Mouse (Mus musculus): ENCODE measurements around the gene Fam161b. TPM values are rescaled to one million over a fixed set of nuclear protein-coding genes. Genes with fewer than 3 reads are reported as not detected.

Fam161b gene
- polyA plus RNA-seq (2016; fragmentation: Nextera tagmentation; extraction: Ambion mirVana), result 4.7 and 5.6 TPM in 2 replicates

DNA sequence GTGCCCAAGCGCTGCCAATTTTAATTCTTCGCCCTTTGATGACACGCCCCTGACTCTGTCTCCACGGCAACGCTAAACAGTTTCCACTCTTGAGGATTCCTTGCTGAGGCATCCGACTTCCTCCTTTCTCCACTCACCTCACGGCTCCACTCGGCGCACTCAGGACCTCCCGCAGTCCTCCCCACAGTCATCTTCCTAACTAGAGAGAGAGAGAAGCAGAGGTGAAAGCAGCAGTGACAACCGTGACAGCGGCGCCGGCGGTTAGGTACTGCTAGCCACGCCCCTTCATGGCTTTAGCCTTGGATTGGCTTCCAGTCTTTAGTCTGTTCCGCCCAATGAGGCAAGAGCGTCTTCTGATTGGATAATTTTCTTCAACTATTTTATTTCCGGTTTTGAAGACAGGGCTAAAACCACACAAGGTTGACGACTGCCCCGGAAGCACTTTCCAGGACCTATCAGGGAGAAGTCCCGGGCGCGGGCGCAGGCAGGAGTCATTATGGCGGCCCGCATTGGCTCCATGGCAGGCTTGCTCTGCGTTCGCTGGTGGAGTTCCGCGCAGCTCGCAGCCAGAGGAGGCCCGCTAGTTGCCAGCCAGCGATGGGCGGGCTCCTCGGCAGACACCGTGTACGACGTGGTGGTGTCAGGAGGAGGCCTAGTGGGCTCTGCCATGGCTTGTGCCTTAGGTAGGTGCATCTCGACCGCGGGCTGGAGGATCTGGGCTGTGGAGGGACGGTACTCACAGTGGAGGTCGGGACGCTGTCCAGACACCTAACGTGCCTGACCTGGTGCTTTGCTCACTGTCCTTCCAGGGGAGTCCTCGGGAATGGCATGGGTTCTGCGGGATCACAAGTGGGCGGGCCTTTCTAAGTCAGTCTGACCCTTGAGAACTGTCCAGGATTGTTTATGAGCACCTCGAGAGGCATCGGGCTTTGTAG is at the start of gene Fam161b, which contains the start of gene Coq6:
Gene Fam161b, minus strand, starts transcription at position 279 of the 935 bp plus-strand sequence.
Gene Coq6, plus strand, starts transcription at position 103 of the 935 bp plus-strand sequence.
- under 1% methylated on average over 51 of the region's 51 CpGs for WGBS
- peaks cover 29% of the 10 kb centered on the region for H3K4me1 ChIP-seq
- H3K9me3 ChIP-seq, result no peaks in the 10 kb centered on the region
- H3K27ac ChIP-seq, result peak within 1 kb of the TSS; percentile 90
- no peaks in the 10 kb centered on the region for H3K27me3 ChIP-seq (ENCODE audit: poor library complexity, severe bottlenecking)
- DNase-seq (ENCODE audit: extremely low spot score, low spot score), result peak; percentile 95
- H3K36me3 ChIP-seq (replicated peaks), result peaks cover 5% of the 10 kb centered on the region
- peak within 1 kb of the TSS; percentile 91 for H3K4me3 ChIP-seq

DNA sequence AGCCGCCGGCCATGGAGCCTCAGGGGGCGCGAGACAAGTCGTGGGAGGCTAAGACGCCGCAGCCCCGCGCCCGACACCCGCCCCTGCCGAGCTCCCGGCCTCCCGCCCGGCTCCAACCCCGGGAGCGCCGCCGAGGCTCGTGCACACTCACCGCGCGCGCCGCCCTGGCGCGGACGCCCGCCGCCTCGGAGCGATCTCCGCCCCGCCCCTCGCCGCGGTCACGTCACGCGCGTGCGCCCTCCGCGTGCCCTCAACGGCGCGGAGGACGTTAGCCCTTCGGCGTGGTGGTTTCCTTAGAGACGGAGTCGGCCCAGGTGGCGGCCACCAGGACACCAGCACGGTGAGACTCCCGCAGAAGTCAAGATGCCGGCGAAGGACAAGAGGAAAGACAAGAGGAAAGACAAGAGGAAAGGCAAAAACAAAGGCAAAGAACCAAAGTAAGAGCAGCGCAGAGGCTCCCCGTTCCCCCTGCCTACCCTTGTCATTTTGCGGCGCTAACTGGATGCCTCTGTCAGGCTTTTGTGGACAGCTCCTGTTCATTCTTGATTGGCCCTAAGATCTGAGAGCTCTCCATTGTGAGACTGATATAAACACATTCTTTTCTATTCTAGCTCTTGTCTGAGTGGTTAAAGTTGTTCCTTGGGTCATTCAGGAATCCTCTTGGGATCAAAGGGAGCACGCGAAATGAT is 47.3 kb upstream of the Fam161b start, which contains the start of the genes Entpd5 and Bbof1:
Gene Entpd5, minus strand, starts transcription at position 211 of the 689 bp plus-strand sequence.
Gene Bbof1, plus strand, starts transcription at position 253 of the 689 bp plus-strand sequence.
- DNase-seq (ENCODE audit: extremely low spot score, low spot score), result peak; percentile 79
- Histone ChIP-seq H3K4me1 (peaks cover 20% of the 10 kb centered on the region), H3K9me3 (no peaks in the 10 kb centered on the region), H3K36me3 (replicated peaks) (no peaks in the 10 kb centered on the region), H3K4me3 (peak within 1 kb of the TSS; percentile 81), H3K27ac (peak within 1 kb of the TSS; percentile 90), H3K27me3 (ENCODE audit: poor library complexity, severe bottlenecking) (peaks cover 17% of the 10 kb centered on the region)
- 1% methylated on average over 63 of the region's 63 CpGs for WGBS

DNA sequence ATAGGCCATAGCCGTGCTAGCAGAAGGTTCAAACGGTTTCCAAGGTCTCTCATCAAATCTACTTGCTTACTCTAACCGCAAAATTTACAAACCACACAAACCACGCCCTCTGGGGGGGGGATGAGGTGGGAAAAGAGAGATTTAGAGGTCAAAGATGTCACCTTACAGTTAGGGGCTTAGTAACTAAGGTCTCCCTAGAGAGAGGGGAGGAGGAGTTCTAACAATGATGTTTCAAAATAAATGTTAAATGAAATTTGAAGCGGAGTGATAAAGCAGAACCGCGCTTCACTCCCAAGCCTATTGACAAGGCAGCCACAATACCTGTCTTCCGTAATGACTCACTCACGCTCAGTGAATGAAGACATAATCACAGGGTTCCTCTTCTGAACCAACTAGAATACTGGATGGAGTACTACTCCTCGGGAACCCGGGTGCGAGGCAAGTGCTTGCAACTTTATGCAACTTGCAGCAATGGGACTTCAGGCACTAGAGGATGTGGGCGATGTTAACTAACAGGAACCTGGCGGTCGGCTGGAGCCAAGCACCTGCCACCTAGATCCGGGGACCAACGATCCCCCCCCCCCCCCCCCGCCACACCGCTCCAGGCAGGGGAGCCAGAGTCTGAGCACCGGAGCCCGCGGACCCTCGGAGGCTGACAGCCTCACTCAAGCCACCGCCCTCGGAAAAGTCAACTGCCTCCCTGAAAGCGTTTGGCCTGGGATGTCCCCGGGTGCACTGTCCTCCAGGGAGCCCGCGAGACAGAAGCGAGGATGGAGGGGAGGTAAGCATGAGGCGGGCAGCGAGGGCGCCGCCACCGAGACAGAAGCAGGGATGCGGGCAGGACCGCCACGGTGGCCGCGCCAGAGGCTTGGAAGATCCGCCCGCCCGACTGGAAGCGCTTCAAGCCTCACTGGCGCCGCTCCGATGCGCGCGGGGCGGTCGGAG is 46.5 kb upstream of the Fam161b start:
- Histone ChIP-seq H3K27me3 (ENCODE audit: poor library complexity, severe bottlenecking) (peaks cover 17% of the 10 kb centered on the region), H3K36me3 (replicated peaks) (no peaks in the 10 kb centered on the region), H3K9me3 (no peaks in the 10 kb centered on the region), H3K27ac (peak overlapping the region; percentile 90), H3K4me1 (peaks cover 20% of the 10 kb centered on the region), H3K4me3 (peak overlapping the region; percentile 81)
- 2% methylated on average over 50 of the region's 52 CpGs for WGBS
- DNase-seq (ENCODE audit: extremely low spot score, low spot score), result no peak

DNA sequence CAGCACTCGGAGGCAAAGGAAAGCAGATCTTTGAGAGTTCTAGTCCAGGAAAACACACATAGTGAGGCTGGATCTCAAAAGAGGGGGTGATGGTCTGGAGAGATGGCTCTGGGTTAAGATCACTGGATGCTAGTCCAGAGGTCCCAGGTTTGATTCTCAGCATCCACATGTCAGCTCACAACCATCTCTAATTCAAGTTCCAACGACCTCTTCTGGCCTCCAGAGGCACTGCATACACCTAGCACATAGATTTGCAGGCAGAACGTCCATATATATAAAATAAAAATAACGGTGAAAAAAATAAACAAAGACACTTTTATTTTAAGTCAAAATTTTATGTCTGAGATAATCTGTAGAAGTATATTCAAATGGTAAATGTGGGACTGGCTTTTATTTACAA is 45.6 kb upstream of the Fam161b start:
- Histone ChIP-seq H3K9me3 (no peaks in the 10 kb centered on the region), H3K27me3 (ENCODE audit: poor library complexity, severe bottlenecking) (peaks cover 17% of the 10 kb centered on the region), H3K4me3 (no peak overlapping the region), H3K4me1 (peaks cover 20% of the 10 kb centered on the region), H3K27ac (no peak overlapping the region), H3K36me3 (replicated peaks) (no peaks in the 10 kb centered on the region)
- 64% methylated on average over 4 of the region's 4 CpGs for WGBS
- no peak for DNase-seq (ENCODE audit: extremely low spot score, low spot score)

DNA sequence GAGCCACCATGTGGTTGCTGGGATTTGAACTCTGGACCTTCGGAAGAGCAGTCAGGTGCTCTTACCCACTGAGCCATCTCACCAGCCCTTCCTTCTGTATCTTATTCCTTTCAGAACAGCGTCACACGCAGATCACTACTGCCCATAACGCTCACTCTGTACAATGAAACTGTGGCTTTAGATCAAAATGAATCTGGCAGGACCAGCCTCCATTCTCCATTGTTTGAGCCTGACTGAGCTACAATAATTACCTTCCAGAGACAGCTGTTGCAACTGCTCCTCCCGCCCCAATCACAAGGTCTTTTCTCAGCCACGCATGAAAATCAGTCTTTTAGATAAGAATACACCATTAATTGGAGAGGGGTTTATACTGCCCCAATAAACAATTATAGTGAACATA is 42.9 kb upstream of the Fam161b start:
- H3K27ac ChIP-seq, result no peak overlapping the region
- 78% methylated on average over 6 of the region's 6 CpGs for WGBS
- peaks cover 6% of the 10 kb centered on the region for H3K27me3 ChIP-seq (ENCODE audit: poor library complexity, severe bottlenecking)
- DNase-seq (ENCODE audit: extremely low spot score, low spot score), result no peak
- no peak overlapping the region for H3K4me3 ChIP-seq
- peaks cover 20% of the 10 kb centered on the region for H3K4me1 ChIP-seq
- no peaks in the 10 kb centered on the region for H3K36me3 ChIP-seq (replicated peaks)
- H3K9me3 ChIP-seq, result no peaks in the 10 kb centered on the region

DNA sequence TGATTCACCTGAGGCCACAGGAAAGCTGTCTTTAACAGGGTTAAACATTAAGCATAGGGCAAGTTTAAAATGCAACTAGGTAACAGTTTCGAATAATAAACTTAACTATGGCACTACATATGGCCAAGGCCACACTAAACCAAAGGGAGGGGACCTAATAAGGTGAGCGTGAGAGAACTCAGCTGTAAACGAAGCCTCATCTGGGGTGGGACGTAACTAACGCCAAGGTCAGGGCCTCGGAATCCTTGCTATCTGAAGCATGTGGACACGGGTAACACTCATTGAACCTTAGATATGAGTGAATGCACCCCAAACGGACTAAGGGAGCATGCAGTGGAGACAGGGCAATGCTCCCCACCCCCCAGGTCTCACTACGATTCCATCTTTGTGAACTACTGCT is 41.3 kb upstream of the Fam161b start:
- no peaks in the 10 kb centered on the region for H3K9me3 ChIP-seq
- peaks cover 3% of the 10 kb centered on the region for H3K27me3 ChIP-seq (ENCODE audit: poor library complexity, severe bottlenecking)
- DNase-seq (ENCODE audit: extremely low spot score, low spot score), result no peak
- H3K4me1 ChIP-seq, result peaks cover 4% of the 10 kb centered on the region
- H3K27ac ChIP-seq, result no peak overlapping the region
- 84% methylated on average over 9 of the region's 9 CpGs for WGBS
- no peaks in the 10 kb centered on the region for H3K36me3 ChIP-seq (replicated peaks)
- no peak overlapping the region for H3K4me3 ChIP-seq

DNA sequence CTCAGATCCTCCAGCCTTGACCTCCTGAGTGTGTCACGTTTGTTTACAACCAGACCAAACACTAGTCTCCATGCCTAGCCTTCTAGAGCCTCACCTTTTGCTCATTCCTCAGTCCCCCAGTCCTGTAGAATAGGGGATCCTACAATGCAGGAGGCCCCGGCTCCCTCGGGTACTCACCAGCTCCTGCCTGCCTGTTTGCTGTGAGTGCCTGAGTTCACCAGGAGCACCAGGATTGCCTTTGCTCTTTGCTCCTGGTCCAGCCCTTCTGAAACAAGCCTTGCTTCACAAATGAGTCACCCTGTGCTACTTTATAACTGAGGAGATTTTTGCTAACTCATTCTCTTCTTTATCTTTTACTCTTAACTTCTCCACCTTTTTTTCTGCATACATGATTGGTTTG is 39.0 kb upstream of the Fam161b start:
- WGBS, result 75% methylated on average over 3 of the region's 3 CpGs
- no peak for DNase-seq (ENCODE audit: extremely low spot score, low spot score)
- Histone ChIP-seq H3K27ac (no peak overlapping the region), H3K36me3 (replicated peaks) (no peaks in the 10 kb centered on the region), H3K4me3 (no peak overlapping the region), H3K27me3 (ENCODE audit: poor library complexity, severe bottlenecking) (no peaks in the 10 kb centered on the region), H3K4me1 (no peaks in the 10 kb centered on the region), H3K9me3 (no peaks in the 10 kb centered on the region)

DNA sequence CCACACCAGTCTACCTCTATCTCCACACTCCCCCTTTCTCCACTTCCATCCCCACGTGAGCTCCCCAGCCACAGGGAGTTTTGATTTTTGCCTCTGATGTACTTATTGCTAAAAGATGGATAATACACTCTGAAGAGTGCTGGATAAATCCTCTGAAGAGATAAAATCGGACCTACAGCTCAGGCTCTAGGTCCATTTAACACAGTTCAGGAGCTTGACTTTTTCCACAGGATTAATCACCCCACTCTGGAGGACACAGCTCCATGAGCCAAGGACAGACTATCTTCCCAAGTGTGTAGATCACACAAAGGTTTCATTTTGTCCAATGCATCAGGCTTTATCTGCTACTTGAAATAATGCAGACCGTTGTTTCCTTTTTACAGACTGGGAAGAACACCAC is 38.4 kb upstream of the Fam161b start:
- 86% methylated on average over 3 of the region's 3 CpGs for WGBS
- H3K36me3 ChIP-seq (replicated peaks), result no peaks in the 10 kb centered on the region
- H3K4me3 ChIP-seq, result no peak overlapping the region
- DNase-seq (ENCODE audit: extremely low spot score, low spot score), result no peak
- no peaks in the 10 kb centered on the region for H3K4me1 ChIP-seq
- no peaks in the 10 kb centered on the region for H3K27me3 ChIP-seq (ENCODE audit: poor library complexity, severe bottlenecking)
- H3K27ac ChIP-seq, result no peak overlapping the region
- H3K9me3 ChIP-seq, result no peaks in the 10 kb centered on the region

DNA sequence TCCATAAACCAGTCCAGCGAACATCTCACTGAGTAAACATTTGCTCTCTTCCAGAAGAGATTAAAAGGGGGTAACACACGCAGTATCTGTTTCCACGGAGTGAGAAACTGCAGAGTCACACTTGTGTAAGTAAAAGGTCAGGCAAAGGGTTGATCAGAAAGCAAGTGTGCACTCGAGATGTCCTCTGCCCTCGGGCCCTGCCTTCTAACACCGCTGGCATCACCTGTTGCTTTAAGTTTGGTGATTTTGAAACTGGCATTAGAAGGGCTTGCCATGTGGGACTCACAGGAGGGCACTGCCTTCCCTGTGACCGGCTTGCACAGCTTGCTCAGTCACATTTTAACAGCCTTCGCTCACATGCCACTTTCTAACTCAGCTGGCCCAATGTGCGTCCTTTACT is 38.0 kb upstream of the Fam161b start:
- H3K4me1 ChIP-seq, result no peaks in the 10 kb centered on the region
- DNase-seq (ENCODE audit: extremely low spot score, low spot score), result no peak
- no peak overlapping the region for H3K4me3 ChIP-seq
- no peaks in the 10 kb centered on the region for H3K27me3 ChIP-seq (ENCODE audit: poor library complexity, severe bottlenecking)
- 84% methylated on average over 9 of the region's 9 CpGs for WGBS
- no peak overlapping the region for H3K27ac ChIP-seq
- no peaks in the 10 kb centered on the region for H3K36me3 ChIP-seq (replicated peaks)
- H3K9me3 ChIP-seq, result no peaks in the 10 kb centered on the region

DNA sequence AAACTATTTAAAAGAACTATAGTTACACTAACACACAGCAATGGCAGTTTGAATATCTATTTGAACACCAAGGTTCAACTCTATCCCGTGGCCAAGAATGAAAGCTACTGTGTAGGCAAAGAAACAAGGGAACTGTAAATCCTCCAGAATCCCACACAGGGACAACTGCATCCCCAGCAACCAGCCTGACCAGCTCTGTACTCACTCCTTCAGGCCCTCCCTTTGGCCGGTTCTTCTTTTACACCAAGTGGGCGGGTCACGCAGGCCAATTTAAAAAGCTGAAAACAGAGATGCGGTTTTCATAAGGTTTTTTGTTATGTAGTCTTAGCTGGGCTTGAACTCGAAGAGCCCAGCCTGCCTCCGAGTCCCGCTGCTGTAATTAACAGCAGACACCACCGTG is 37.5 kb upstream of the Fam161b start:
- H3K36me3 ChIP-seq (replicated peaks), result no peaks in the 10 kb centered on the region
- 77% methylated on average over 9 of the region's 9 CpGs for WGBS
- no peak overlapping the region for H3K4me3 ChIP-seq
- H3K9me3 ChIP-seq, result no peaks in the 10 kb centered on the region
- H3K27ac ChIP-seq, result no peak overlapping the region
- H3K27me3 ChIP-seq (ENCODE audit: poor library complexity, severe bottlenecking), result no peaks in the 10 kb centered on the region
- no peaks in the 10 kb centered on the region for H3K4me1 ChIP-seq
- no peak for DNase-seq (ENCODE audit: extremely low spot score, low spot score)

DNA sequence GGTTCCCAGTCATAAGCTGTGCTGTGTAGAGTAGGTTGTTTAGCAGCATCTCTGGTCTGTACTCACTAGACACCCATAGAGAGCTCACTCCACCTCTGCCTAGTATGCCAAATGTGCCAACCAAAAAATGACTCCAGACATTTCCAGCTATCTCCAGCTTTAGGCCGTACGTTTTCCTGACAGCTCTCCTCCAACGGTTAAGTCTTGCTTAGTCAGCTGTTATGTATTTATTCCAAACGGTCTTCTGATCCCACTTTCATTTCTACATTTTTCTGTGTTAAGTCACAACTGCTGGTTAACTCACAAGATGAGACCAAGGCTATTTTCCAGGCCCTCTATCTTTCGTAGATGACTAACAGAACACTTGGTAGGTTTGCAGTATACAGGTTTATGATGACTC is 37.0 kb upstream of the Fam161b start:
- WGBS, result 92% methylated on average over 5 of the region's 5 CpGs
- no peaks in the 10 kb centered on the region for H3K4me1 ChIP-seq

DNA sequence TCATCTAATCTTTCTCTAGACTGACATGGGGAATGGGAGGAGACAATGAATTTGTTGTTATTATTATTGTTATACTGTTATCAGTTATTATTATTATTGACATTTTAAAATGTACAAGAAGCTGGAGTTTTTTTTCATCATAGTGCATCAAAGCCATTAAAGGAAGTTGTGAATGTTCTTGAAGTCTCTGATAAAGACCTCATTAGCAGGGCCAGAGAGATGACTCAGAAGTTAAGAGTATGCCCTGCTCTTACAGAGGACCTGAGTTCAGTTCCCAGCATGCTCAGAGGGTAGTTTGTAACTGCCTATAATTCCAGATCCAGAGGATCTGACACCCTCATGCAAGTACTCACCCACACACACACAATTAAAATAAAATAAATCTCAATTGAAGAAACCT is 36.1 kb upstream of the Fam161b start:
- Histone ChIP-seq H3K4me3 (no peak overlapping the region), H3K27me3 (ENCODE audit: poor library complexity, severe bottlenecking) (no peaks in the 10 kb centered on the region), H3K27ac (no peak overlapping the region), H3K36me3 (replicated peaks) (no peaks in the 10 kb centered on the region), H3K4me1 (no peaks in the 10 kb centered on the region), H3K9me3 (no peaks in the 10 kb centered on the region)
- no peak for DNase-seq (ENCODE audit: extremely low spot score, low spot score)

More for the DNA sequence above, 37.0 kb upstream of the Fam161b start:
- Histone ChIP-seq H3K27ac (no peak overlapping the region), H3K36me3 (replicated peaks) (no peaks in the 10 kb centered on the region), H3K4me3 (no peak overlapping the region), H3K27me3 (ENCODE audit: poor library complexity, severe bottlenecking) (no peaks in the 10 kb centered on the region), H3K9me3 (no peaks in the 10 kb centered on the region)
- no peak for DNase-seq (ENCODE audit: extremely low spot score, low spot score)

Data from forebrain, embryonic 10.5 days (tissue).